Mouse (Mus musculus): ENCODE data around the gene Gm20388. TPM values are rescaled to one million over a fixed set of nuclear protein-coding genes. Genes with fewer than 3 reads are reported as not detected.

Gene Gm20388
- polyA plus RNA-seq, 1 experiment from 2014 or later, result 12.4 TPM

DNA sequence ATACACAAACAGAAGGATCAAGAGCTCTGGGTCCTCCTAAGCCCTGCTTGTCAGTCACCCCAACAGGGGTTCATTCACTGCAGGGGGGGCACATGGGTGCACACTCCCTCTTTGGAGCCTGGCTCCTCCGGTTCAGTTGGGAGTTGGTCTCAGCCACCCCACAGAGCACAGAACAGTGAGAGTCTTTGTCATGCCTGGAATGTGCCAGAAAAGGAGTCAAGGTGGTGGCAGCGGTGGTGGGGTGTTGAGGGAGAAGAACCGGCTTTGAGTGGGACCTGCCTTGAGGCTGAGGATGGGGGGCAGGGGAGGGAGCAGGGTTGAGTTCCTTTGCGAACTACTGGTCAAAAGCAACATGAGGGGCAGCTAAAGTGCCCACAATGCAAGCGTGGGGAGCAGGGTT is 719.4 kb downstream of the Gm20388 start:
- Histone ChIP-seq H3K4me3 (ENCODE audit: low read length) (no peak overlapping the region), H3K27ac (ENCODE audit: low read depth, low read length) (no peak overlapping the region), H3K4me2 (ENCODE audit: low read length) (no peak overlapping the region), H3K9ac (ENCODE audit: low read depth, low read length) (no peak overlapping the region), H3K9me3 (ENCODE audit: control insufficient read depth, low read length) (no peaks in the 10 kb centered on the region), H3K4me1 (ENCODE audit: control insufficient read depth, insufficient read depth, low read depth, low read length) (peaks cover 10% of the 10 kb centered on the region), H3K36me3 (ENCODE audit: control insufficient read depth, insufficient read depth, low read length) (no peaks in the 10 kb centered on the region), H3K27me3 (replicated peaks; ENCODE audit: control insufficient read depth, insufficient read depth, low read length) (no peaks in the 10 kb centered on the region; the same call in none of the 2 replicates)
- ATAC-seq, result no peak
- whole genome bisulfite sequencing, result 41% methylated on average over 5 of the region's 5 CpGs

DNA sequence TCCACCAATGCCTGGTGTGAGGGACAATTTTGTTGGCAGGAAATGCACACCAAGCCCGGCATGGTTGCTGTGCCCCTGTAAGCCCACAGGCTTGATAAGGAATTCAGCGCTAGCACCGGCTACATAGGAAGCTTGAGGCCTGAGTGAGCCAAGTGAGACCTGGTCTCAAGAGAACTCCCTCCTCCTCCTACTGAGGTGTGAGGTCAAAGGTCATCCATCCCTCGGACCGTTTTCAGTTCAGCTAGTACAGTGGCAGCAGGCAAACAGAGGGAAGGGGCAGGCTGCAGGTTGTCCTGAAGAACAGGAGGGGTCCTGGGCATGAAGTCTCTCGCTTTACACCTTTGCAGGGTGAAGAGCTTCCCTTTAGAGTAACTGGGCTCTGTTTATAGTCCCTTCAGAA is 720.2 kb downstream of the Gm20388 start:
- H3K9me3 ChIP-seq (ENCODE audit: control insufficient read depth, low read length), result no peaks in the 10 kb centered on the region
- no peak overlapping the region for H3K4me2 ChIP-seq (ENCODE audit: low read length)
- H3K9ac ChIP-seq (ENCODE audit: low read depth, low read length), result no peak overlapping the region
- H3K27ac ChIP-seq (ENCODE audit: low read depth, low read length), result no peak overlapping the region
- H3K27me3 ChIP-seq (replicated peaks; ENCODE audit: control insufficient read depth, insufficient read depth, low read length), result peaks cover 2% of the 10 kb centered on the region
- H3K4me1 ChIP-seq (ENCODE audit: control insufficient read depth, insufficient read depth, low read depth, low read length), result peaks cover 10% of the 10 kb centered on the region
- H3K36me3 ChIP-seq (ENCODE audit: control insufficient read depth, insufficient read depth, low read length), result no peaks in the 10 kb centered on the region
- H3K4me3 ChIP-seq (ENCODE audit: low read length), result no peak overlapping the region
- 61% methylated on average over 6 of the region's 6 CpGs for WGBS
- ATAC-seq, result no peak

DNA sequence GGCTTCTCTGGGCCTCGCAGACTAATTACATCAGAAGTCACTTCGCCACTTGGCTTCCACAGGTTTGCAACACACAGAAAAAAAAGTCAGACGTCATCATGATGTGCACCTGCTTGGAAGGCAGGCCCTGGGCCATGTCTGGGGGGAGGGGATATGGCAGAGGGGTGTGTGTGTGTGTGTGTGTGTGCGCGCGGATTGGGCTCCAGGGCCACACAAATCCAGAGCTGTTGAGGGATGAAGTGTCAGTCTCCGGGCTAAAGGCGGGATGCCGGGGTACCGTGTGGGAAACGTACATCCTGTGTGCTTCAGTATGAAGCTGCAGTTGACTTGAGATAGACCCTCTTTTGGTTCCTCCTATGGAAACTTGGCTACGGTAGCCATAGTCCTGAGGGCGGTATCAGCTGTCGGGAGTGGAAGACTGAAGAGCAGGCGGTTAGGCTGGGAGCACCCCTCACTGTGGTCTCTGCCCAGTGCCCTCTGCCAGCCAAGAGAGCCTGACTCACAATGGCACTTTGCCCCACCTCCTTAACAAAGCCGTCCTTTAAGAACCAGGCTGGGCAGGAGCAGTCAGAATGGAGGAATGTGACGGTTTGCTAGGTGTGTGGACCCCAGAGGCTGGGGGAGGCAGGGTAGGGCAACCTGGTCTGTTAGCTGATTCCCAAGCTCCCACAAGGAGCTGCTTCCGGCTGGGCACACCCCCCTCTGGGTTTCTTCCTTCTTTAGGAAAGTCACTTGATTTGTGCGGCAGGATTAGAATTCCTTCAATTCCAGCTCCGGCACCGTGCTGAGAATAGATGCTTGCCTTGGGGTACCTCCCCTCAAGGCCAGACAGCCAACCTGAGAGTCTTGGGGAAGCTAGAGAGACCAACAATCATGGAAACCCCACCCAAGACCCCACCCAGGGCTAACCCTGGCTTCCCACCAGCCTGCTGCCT is 721.1 kb downstream of the Gm20388 start:
- Histone ChIP-seq H3K27ac (ENCODE audit: low read depth, low read length) (no peak overlapping the region), H3K27me3 (replicated peaks; ENCODE audit: control insufficient read depth, insufficient read depth, low read length) (peaks cover 6% of the 10 kb centered on the region), H3K9me3 (ENCODE audit: control insufficient read depth, low read length) (no peaks in the 10 kb centered on the region), H3K4me3 (ENCODE audit: low read length) (no peak overlapping the region), H3K4me1 (ENCODE audit: control insufficient read depth, insufficient read depth, low read depth, low read length) (peaks cover 10% of the 10 kb centered on the region), H3K9ac (ENCODE audit: low read depth, low read length) (no peak overlapping the region), H3K4me2 (ENCODE audit: low read length) (no peak overlapping the region), H3K36me3 (ENCODE audit: control insufficient read depth, insufficient read depth, low read length) (no peaks in the 10 kb centered on the region)
- no peak for ATAC-seq
- WGBS, result 79% methylated on average over 21 of the region's 21 CpGs

DNA sequence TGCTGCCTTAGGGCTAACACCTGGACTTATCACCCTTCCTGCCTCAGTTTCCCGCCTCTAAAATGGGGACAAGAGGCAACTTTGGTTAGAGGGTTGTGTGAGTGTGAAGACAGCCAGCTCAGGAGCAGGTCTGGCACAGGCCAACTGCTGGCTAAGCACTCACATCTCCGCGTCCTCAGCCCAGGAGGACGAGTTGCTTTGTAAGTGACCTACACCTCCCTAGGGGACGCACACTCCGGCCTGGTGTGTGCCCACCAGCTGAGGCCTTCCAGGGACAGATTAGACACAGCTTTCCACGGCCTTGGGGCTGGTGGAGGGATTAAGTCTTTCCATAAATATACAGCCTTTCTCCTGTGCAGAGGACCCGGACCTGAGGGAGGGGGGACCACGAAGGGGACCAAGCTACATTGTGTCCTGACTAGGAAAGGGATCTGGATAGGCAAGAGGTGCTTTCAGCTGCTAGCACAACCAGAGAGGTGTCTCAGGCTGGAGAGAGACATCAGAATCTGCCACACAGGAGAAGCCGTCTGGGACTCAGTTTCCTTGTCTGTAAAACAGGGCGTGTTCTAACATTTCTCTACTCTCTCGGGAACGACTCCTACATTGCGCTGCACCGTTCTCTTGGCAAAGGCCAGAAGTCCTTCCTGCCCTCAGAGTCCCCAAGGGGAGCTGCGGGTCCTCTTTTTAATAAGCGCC is 722.5 kb downstream of the Gm20388 start:
- no peak for ATAC-seq
- 24% methylated on average over 17 of the region's 17 CpGs for WGBS
- Histone ChIP-seq H3K4me3 (ENCODE audit: low read length) (peak overlapping the region; percentile 71), H3K4me2 (ENCODE audit: low read length) (peak overlapping the region; percentile 98), H3K9ac (ENCODE audit: low read depth, low read length) (peak overlapping the region; percentile 83), H3K4me1 (ENCODE audit: control insufficient read depth, insufficient read depth, low read depth, low read length) (peaks cover 10% of the 10 kb centered on the region), H3K9me3 (ENCODE audit: control insufficient read depth, low read length) (no peaks in the 10 kb centered on the region), H3K27me3 (replicated peaks; ENCODE audit: control insufficient read depth, insufficient read depth, low read length) (peaks cover 6% of the 10 kb centered on the region), H3K36me3 (ENCODE audit: control insufficient read depth, insufficient read depth, low read length) (no peaks in the 10 kb centered on the region), H3K27ac (ENCODE audit: low read depth, low read length) (no peak overlapping the region)

DNA sequence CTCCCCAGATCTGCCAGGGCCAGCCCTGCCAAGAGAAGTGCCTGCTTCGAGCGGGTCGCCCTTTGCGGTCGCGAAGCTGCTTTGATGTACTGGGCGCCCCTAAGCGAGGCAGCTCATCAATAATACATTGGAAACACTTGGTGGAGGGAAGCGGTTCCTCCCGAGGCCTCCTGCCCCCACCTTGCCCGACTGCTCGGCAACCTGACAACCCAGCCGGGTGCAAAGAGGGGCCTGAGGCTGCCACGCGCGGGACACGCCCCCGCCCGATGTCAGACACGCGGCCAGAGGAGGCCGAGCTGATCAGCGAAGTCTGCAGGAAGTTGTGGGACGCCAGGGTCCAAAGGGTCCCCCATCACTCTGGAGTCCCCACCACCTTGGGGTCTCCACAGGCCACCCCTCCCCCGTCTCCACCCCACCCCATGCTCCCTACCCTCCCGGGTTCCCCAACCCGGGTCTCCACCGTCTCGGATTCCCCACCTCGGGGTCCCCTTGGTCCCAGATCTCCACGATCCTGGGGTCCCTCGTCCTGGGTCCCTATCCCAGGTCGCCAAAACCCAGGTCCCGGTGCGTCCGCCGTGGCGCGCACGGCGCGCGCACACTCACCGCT is 723.1 kb downstream of the Gm20388 start:
- no peaks in the 10 kb centered on the region for H3K9me3 ChIP-seq (ENCODE audit: control insufficient read depth, low read length)
- WGBS, result 1% methylated on average over 44 of the region's 44 CpGs
- peaks cover 6% of the 10 kb centered on the region for H3K27me3 ChIP-seq (replicated peaks; ENCODE audit: control insufficient read depth, insufficient read depth, low read length)
- H3K9ac ChIP-seq (ENCODE audit: low read depth, low read length), result peak overlapping the region; percentile 83
- H3K4me2 ChIP-seq (ENCODE audit: low read length), result peak overlapping the region; percentile 98
- no peaks in the 10 kb centered on the region for H3K36me3 ChIP-seq (ENCODE audit: control insufficient read depth, insufficient read depth, low read length)
- H3K4me1 ChIP-seq (ENCODE audit: control insufficient read depth, insufficient read depth, low read depth, low read length), result peaks cover 10% of the 10 kb centered on the region
- H3K4me3 ChIP-seq (ENCODE audit: low read length), result peak overlapping the region; percentile 71
- ATAC-seq, result peak; percentile 28
- H3K27ac ChIP-seq (ENCODE audit: low read depth, low read length), result peak overlapping the region; percentile 12; the same call in 1 of the 2 replicates

DNA sequence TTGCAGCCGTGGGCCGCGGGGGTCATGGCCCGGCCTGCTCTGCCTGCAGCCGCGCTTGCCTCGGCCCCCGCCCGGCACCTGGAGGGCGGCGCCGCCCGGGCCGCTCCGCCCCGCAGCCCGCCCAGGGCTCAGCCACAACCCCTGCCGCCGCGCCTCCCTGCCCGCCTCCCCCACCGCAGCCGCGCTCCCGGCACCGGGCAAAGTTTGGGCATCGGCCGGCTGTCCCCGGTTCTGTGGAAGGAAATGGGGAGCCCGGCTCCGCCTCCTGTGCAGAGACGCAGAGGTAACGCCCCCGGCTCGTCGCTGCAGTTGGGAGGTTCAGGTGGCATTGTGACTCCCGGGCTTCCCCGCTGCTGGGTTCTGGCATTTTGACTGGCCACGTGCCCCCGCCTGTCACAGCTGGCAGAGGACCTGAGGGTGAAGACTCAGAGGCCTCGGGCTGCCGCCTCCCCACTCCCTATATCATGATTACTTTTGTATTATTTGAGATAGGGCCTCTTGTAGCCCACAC is 723.7 kb downstream of the Gm20388 start:
- Histone ChIP-seq H3K27ac (ENCODE audit: low read depth, low read length) (peak overlapping the region; percentile 12; the same call in 1 of the 2 replicates), H3K36me3 (ENCODE audit: control insufficient read depth, insufficient read depth, low read length) (no peaks in the 10 kb centered on the region), H3K4me2 (ENCODE audit: low read length) (peak overlapping the region; percentile 98), H3K27me3 (replicated peaks; ENCODE audit: control insufficient read depth, insufficient read depth, low read length) (peaks cover 6% of the 10 kb centered on the region), H3K4me3 (ENCODE audit: low read length) (peak overlapping the region; percentile 71), H3K9me3 (ENCODE audit: control insufficient read depth, low read length) (no peaks in the 10 kb centered on the region), H3K9ac (ENCODE audit: low read depth, low read length) (peak overlapping the region; percentile 83), H3K4me1 (ENCODE audit: control insufficient read depth, insufficient read depth, low read depth, low read length) (peaks cover 10% of the 10 kb centered on the region)
- 1% methylated on average over 20 of the region's 42 CpGs for WGBS
- peak; percentile 50 for ATAC-seq

DNA sequence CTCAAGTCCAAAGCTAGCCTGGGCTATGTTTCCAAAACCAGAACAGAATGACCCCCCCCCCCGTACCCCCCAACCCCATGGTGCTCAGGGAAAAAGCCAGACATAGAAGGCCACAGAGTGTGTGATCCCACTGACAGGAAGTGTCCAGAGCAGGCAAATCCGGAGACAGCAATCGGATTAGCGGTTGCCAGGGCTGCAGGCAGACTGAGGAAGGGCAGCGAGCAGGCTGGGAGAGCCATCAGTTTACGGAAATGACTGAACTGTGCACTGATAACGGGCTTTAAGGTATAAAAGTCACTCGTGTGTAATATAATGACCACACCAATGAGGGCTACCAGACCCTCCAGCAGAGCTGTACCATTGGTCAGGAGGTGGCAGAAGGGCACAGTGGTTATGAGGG is 730.6 kb downstream of the Gm20388 start:
- WGBS, result 46% methylated on average over 8 of the region's 8 CpGs
- Histone ChIP-seq H3K36me3 (ENCODE audit: control insufficient read depth, insufficient read depth, low read length) (no peaks in the 10 kb centered on the region), H3K4me3 (ENCODE audit: low read length) (no peak overlapping the region), H3K9me3 (ENCODE audit: control insufficient read depth, low read length) (no peaks in the 10 kb centered on the region), H3K27me3 (replicated peaks; ENCODE audit: control insufficient read depth, insufficient read depth, low read length) (no peaks in the 10 kb centered on the region), H3K4me2 (ENCODE audit: low read length) (no peak overlapping the region), H3K9ac (ENCODE audit: low read depth, low read length) (no peak overlapping the region), H3K27ac (ENCODE audit: low read depth, low read length) (no peak overlapping the region), H3K4me1 (ENCODE audit: control insufficient read depth, insufficient read depth, low read depth, low read length) (no peaks in the 10 kb centered on the region; the same call in 1 of the 2 replicates)
- no peak for ATAC-seq

DNA sequence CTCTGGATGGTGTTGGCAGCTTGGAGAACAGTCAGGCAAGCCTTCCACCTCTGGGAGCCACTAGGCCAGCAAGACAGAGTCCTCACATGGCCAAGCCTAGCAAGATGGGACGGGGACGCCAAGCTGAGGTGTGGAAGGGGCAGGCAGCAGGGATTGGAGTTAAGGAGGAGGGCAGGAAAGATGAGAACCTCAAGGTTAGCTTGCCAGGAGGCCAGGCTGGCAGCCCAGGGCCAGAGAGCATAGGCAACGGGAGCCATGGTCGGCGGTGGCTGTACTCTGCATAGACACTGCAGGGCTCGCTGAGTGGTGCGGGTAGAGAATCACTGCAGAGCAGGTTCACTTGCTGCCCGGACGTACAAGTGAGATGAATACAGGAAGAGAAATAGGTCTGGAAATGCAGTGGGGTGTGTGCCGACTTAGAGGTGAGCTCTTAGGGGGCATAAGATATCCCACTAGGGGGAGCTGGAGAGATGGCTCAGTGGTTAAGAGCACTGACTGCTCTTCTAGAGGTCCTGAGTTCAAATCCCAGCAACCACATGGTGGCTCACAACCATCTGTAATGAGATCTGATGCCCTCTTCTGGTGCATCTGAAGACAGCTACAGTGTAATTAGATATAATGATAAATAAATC is 731.5 kb downstream of the Gm20388 start:
- no peaks in the 10 kb centered on the region for H3K9me3 ChIP-seq (ENCODE audit: control insufficient read depth, low read length)
- H3K27me3 ChIP-seq (replicated peaks; ENCODE audit: control insufficient read depth, insufficient read depth, low read length), result no peaks in the 10 kb centered on the region
- H3K4me2 ChIP-seq (ENCODE audit: low read length), result no peak overlapping the region
- H3K9ac ChIP-seq (ENCODE audit: low read depth, low read length), result no peak overlapping the region
- no peak overlapping the region for H3K4me3 ChIP-seq (ENCODE audit: low read length)
- H3K27ac ChIP-seq (ENCODE audit: low read depth, low read length), result no peak overlapping the region
- H3K4me1 ChIP-seq (ENCODE audit: control insufficient read depth, insufficient read depth, low read depth, low read length), result no peaks in the 10 kb centered on the region; the same call in 1 of the 2 replicates
- WGBS, result 87% methylated on average over 10 of the region's 10 CpGs
- no peak for ATAC-seq
- no peaks in the 10 kb centered on the region for H3K36me3 ChIP-seq (ENCODE audit: control insufficient read depth, insufficient read depth, low read length)
